ENCODE assay signal across 28 mouse cellular contexts in the genomic region with DNA sequence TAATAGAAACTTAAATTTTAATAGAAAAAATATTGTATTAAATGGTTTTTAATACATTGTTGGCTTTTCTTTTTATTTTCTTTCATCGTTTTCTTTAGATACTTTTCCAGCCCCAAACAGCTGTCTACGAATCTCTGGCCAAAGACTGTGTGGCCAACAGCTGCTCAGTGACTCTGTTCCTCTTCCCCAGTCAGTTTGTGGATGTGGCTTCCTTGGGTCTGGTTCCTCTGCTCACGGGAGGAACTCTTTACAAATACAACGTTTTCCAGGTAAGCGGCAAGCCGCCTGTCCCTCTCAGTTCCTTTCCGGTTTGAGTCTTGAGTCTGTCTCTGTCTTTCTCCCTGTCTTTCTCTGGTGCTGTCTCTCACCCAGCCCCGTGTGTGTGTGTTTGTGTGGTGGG. TPM values are rescaled to one million over a fixed set of nuclear protein-coding genes. Genes with fewer than 3 reads are reported as not detected.
DNase-seq lines count a peak whose midpoint lies in the region; ATAC-seq and TF ChIP-seq lines count a peak whose summit lies in the region.
"Had no signal": no experiment of that assay in that cellular context is flagged by ENCODE, and none has a peak within 500 bp of the region (broad histone marks: within the 10 kb centered on the region; RNA-seq: fewer than 3 reads in every experiment).

No protein-coding gene starts in this region.

- no peak for TF ChIP-seq CTCF in heart, postnatal 0 days (IDR thresholded peaks at IDR 0.05; ENCODE audit: low read depth)
- no peak for TF ChIP-seq CTCF in bone marrow, adult 2 months (IDR thresholded peaks at IDR 0.05; ENCODE audit: control insufficient read depth, insufficient read depth, low read length)

- no peak overlapping the region for H3K4me2 ChIP-seq in heart, embryonic 12.5 days
- no peak overlapping the region for H3K4me2 ChIP-seq in heart, postnatal 0 days (ENCODE audit: low read depth, low read length)
- no peak overlapping the region for H3K4me2 ChIP-seq in heart, embryonic 11.5 days
- H3K4me2 ChIP-seq: embryonic facial prominence, embryonic 13.5 days; forebrain, embryonic 12.5 days; forebrain, embryonic 15.5 days; heart, embryonic 15.5 days; hindbrain, embryonic 12.5 days; hindbrain, embryonic 15.5 days had no signal

- no peak overlapping the region for H3K4me3 ChIP-seq in heart, embryonic 12.5 days
- H3K4me3 ChIP-seq in heart, postnatal 0 days (ENCODE audit: low read depth, low read length), result no peak overlapping the region
- no peak overlapping the region for H3K4me3 ChIP-seq in heart, embryonic 11.5 days (ENCODE audit: low read depth, low read length)
- H3K4me3 ChIP-seq in bone marrow, adult 2 months (replicated peaks; ENCODE audit: control insufficient read depth, low read depth, low read length), result no peak overlapping the region
- H3K4me3 ChIP-seq: embryonic facial prominence, embryonic 10.5 days; embryonic facial prominence, embryonic 13.5 days; erythroblast, embryonic 14.5 days; forebrain, embryonic 12.5 days; forebrain, embryonic 15.5 days; heart, embryonic 15.5 days; hindbrain, embryonic 12.5 days; hindbrain, embryonic 15.5 days had no signal

- no peak overlapping the region for H3K27ac ChIP-seq in heart, embryonic 12.5 days (ENCODE audit: poor library complexity, severe bottlenecking)
- H3K27ac ChIP-seq in heart, postnatal 0 days (ENCODE audit: low read depth), result peak overlapping the region; percentile 44; the same call in 1 of the 2 replicates
- H3K27ac ChIP-seq in heart, embryonic 11.5 days (ENCODE audit: low read depth, low read length), result no peak overlapping the region
- H3K27ac ChIP-seq in bone marrow, adult 2 months (ENCODE audit: control insufficient read depth, insufficient read depth, low read depth, low read length, poor library complexity), result 0 out of 2 replicates have a peak overlapping the region, but pooled peaks have one; percentile 19
- H3K27ac ChIP-seq: embryonic facial prominence, embryonic 10.5 days; embryonic facial prominence, embryonic 13.5 days; forebrain, embryonic 12.5 days; forebrain, embryonic 15.5 days; heart, embryonic 15.5 days; hindbrain, embryonic 12.5 days; hindbrain, embryonic 15.5 days had no signal

- no peak for TF ChIP-seq POLR2A in bone marrow, adult 2 months (IDR thresholded peaks at IDR 0.05; ENCODE audit: borderline replicate concordance, control insufficient read depth, low read depth, low read length)

- 77% methylated on average over 8 of the region's 8 CpGs for WGBS in heart, embryonic 12.5 days
- 80% methylated on average over 8 of the region's 8 CpGs for WGBS in heart, postnatal 0 days
- WGBS in heart, embryonic 11.5 days (ENCODE audit: insufficient replicate concordance), result 81% methylated on average over 8 of the region's 8 CpGs
- 32% methylated on average over 8 of the region's 8 CpGs for WGBS in bone marrow, adult 2 months

- no peaks in the 10 kb centered on the region for H3K9me3 ChIP-seq in heart, embryonic 12.5 days (replicated peaks)
- no peaks in the 10 kb centered on the region for H3K9me3 ChIP-seq in heart, postnatal 0 days (replicated peaks; ENCODE audit: control insufficient read depth, low read length)
- no peaks in the 10 kb centered on the region for H3K9me3 ChIP-seq in heart, embryonic 11.5 days (replicated peaks; ENCODE audit: control insufficient read depth, low read length)
- H3K9me3 ChIP-seq: embryonic facial prominence, embryonic 10.5 days; embryonic facial prominence, embryonic 13.5 days; forebrain, embryonic 12.5 days; forebrain, embryonic 15.5 days; G1E; heart, embryonic 15.5 days; hindbrain, embryonic 12.5 days; hindbrain, embryonic 15.5 days had no signal

- no peak for TF ChIP-seq EP300 in heart, postnatal 0 days (IDR thresholded peaks at IDR 0.05; ENCODE audit: low read depth)

- no peak for ATAC-seq in heart, embryonic 12.5 days (ENCODE audit: insufficient number of reproducible peaks, low FRiP score)
- ATAC-seq in heart, postnatal 0 days (ENCODE audit: insufficient read depth, low read depth), result no peak
- ATAC-seq in heart, embryonic 11.5 days (replicated peaks; ENCODE audit: insufficient number of reproducible peaks, low FRiP score, low TSS enrichment), result no peak
- peak; percentile 51 for ATAC-seq in megakaryocyte, adult 5-6 weeks (ENCODE audit: poor library complexity, severe bottlenecking)
- ATAC-seq: forebrain, embryonic 15.5 days; intestine, postnatal 0 days; Patski had no signal

- DNase-seq in heart, adult 11 months, result peak; percentile 74
- DNase-seq in heart, postnatal 0 days (ENCODE audit: low spot score), result no peak
- no peak for DNase-seq in urinary bladder, postnatal 4 days (ENCODE audit: low spot score in 2 of 2)
- DNase-seq: adrenal gland, postnatal 10 days; adrenal gland, postnatal 36 days; B cell, adult 2 months; cerebellum, adult 11 months; cerebellum, adult 2 months; cerebellum, adult 9-11 months; cerebellum, postnatal 25 days; embryo, embryonic 11 days; gastrocnemius, postnatal 14 days had no signal

- peaks cover 19% of the 10 kb centered on the region for H3K4me1 ChIP-seq in heart, embryonic 12.5 days (replicated peaks)
- H3K4me1 ChIP-seq in heart, postnatal 0 days (ENCODE audit: control insufficient read depth, insufficient read depth), result peaks cover 6% of the 10 kb centered on the region; the same call in 1 of the 2 replicates
- peaks cover 2% of the 10 kb centered on the region; the same call in 1 of the 2 replicates for H3K4me1 ChIP-seq in heart, embryonic 11.5 days (ENCODE audit: control insufficient read depth, insufficient read depth, low read length)
- no peaks in the 10 kb centered on the region; the same call in none of the 2 replicates for H3K4me1 ChIP-seq in bone marrow, adult 2 months (ENCODE audit: control insufficient read depth, insufficient read depth, low read length)
- H3K4me1 ChIP-seq: embryonic facial prominence, embryonic 10.5 days; embryonic facial prominence, embryonic 13.5 days; forebrain, embryonic 12.5 days; forebrain, embryonic 15.5 days; hindbrain, embryonic 12.5 days; hindbrain, embryonic 15.5 days had no signal

- peaks cover 70% of the 10 kb centered on the region for H3K36me3 ChIP-seq in heart, embryonic 12.5 days
- H3K36me3 ChIP-seq in heart, postnatal 0 days (replicated peaks; ENCODE audit: control insufficient read depth, insufficient read depth, low read length), result peaks cover 78% of the 10 kb centered on the region
- H3K36me3 ChIP-seq in heart, embryonic 11.5 days (ENCODE audit: control insufficient read depth, insufficient read depth, low read length), result peaks cover 11% of the 10 kb centered on the region
- H3K36me3 ChIP-seq: forebrain, embryonic 12.5 days; forebrain, embryonic 15.5 days; G1E; hindbrain, embryonic 12.5 days; hindbrain, embryonic 15.5 days had no signal

- H3K27me3 ChIP-seq in heart, embryonic 12.5 days (replicated peaks), result no peaks in the 10 kb centered on the region
- H3K27me3 ChIP-seq in heart, postnatal 0 days (ENCODE audit: control insufficient read depth, insufficient read depth, low read length), result no peaks in the 10 kb centered on the region
- H3K27me3 ChIP-seq in heart, embryonic 11.5 days (ENCODE audit: control insufficient read depth, insufficient read depth, low read length), result no peaks in the 10 kb centered on the region
- H3K27me3 ChIP-seq: CH12.LX; embryonic facial prominence, embryonic 13.5 days; forebrain, embryonic 12.5 days; forebrain, embryonic 15.5 days; heart, embryonic 15.5 days; hindbrain, embryonic 12.5 days; hindbrain, embryonic 15.5 days; Patski had no signal

- H3K9ac ChIP-seq in heart, embryonic 12.5 days, result no peak overlapping the region
- H3K9ac ChIP-seq in heart, postnatal 0 days (replicated peaks; ENCODE audit: low read depth, low read length), result no peak overlapping the region
- H3K9ac ChIP-seq in heart, embryonic 11.5 days (ENCODE audit: low read depth, low read length), result no peak overlapping the region
- H3K9ac ChIP-seq: embryonic facial prominence, embryonic 13.5 days; forebrain, embryonic 12.5 days; forebrain, embryonic 15.5 days; heart, embryonic 15.5 days; hindbrain, embryonic 12.5 days; hindbrain, embryonic 15.5 days had no signal

RNA-seq across cellular contexts. Expression of a gene that starts 35.3 kb away (rescaled TPM):
- polyA plus RNA-seq in heart, embryonic 12.5 days (2016; fragmentation: Nextera tagmentation; extraction: Ambion mirVana), result 22.6 and 22.9 TPM in 2 replicates
- total RNA-seq in heart, postnatal 0 days (2014; rRNA removed; ENCODE audit: low replicate concordance), result 4.4 and 4.7 TPM in 2 replicates
- polyA plus RNA-seq in heart, postnatal 0 days (2015; fragmentation: Nextera tagmentation; extraction: Ambion mirVana), result 15.1 and 15.2 TPM in 2 replicates
- 17.9 and 22.4 TPM in 2 replicates for polyA plus RNA-seq in heart, embryonic 11.5 days (2014; fragmentation: Nextera tagmentation; extraction: Ambion mirVana)
- polyA plus RNA-seq in bone marrow, adult 2 months (2011; ENCODE audit: insufficient read depth, insufficient read length, low replicate concordance, missing spikeins), result 10.8 and 11.3 TPM in 2 replicates
- total RNA-seq in megakaryocyte, adult 5-6 weeks (2015), result 13.0 and 17.3 TPM in 2 replicates
- total RNA-seq in megakaryocyte, adult 5-6 weeks (2017), result 14.7 and 20.0 TPM in 2 replicates

Comparison
In these comparisons a context has a peak if more than half of its experiments do, and no peak if none do; other contexts are left out.
1. H3K27ac ChIP-seq: peak in heart, postnatal 0 days (single experiment) and bone marrow, adult 2 months (single experiment); none in heart, embryonic 12.5 days (single experiment) and heart, embryonic 11.5 days (single experiment).